Mouse (Mus musculus) adrenal gland, adult 8-10 months (tissue): Measurements from ENCODE around the gene Cyp2d34. TPM values are rescaled to one million over a fixed set of nuclear protein-coding genes. Genes with fewer than 3 reads are reported as not detected.

Experiments used
- DNase-seq: peaks from one replicate; pipeline ENCODE4 v3.0.0; 2022
- microRNA-seq, 2 experiments: library from miRNA; unstranded; fragments of <30 nt; microRNA quantifications; one replicate each; pipeline ENCODE4 v1.2.0; 2022
- total RNA-seq, 4 experiments: library from RNA; stranded (reverse); gene quantifications; 2 replicates each; pipeline ENCODE4 v1.2.4; 2022

The Cyp2d34 gene
- not detected for total RNA-seq

- DNase-seq = no peak
Measured at GRCm38 (mm10) chr15:82620531-82621202, at the start of gene Cyp2d34. Gene Cyp2d34, minus strand, starts transcription at chr15:82620946.

GRCm38 (mm10) chr15:82656346-82656745, 35.6 kb upstream of the Cyp2d34 start:
- DNase-seq = no peak

DNA sequence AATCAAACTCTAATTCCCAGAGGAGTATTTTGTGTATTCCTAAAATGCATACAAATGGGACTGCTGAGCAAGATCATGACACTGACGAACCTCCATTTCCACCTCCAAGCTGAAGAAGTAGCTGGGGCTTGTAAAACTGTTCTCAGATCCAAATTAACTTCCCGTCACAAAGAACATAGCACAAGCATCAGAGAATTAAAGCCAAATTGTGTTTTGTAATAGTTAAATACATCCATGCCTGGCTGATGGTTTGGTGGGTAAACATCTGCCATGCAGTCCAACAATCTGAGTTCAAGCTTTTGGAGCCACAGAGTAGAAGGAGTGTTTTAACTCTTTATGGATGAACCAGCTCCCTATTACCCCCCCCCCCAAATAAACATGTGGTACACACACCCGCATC, 23.6 kb upstream of the Cyp2d34 start:
- DNase-seq = no peak

DNA sequence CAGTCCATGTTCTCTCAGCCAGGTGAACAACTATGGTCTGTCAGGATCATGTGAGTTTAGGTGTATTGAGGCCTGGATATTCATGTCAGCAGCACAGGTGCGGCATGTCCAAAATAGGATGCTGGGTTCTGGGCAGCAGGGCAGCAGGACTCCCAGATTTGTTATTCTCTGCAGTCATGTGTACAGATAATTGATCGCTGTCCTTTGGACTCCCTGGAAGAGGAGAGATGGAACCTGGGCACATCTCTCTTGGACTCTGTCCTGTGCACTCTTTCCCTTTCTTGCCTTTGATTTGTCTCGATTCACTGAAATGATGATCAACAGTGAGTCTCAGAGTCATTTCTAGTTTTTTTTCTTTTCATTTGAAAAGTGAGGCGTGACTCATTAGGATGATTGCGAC, 23.0 kb upstream of the Cyp2d34 start:
- DNase-seq = no peak

DNA sequence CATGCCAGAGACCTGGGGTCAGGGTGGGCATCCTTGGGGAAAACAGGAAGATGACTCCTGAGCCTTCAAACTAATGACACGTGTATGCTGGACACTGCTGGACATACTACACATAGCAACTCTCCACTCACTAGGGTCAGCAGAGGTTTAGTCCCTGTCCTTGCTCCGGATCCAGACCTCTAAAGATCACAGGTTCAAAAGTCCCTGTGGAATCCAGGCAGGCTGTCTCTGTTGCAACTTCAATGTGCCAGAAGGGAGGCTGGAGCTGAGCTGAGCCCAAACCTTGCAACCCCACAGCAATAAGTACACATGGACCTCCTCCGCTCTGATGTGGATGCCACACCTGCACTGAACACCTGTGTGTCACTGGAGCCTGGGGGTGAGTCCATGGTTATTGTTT, 22.0 kb upstream of the Cyp2d34 start:
- DNase-seq = no peak

DNA sequence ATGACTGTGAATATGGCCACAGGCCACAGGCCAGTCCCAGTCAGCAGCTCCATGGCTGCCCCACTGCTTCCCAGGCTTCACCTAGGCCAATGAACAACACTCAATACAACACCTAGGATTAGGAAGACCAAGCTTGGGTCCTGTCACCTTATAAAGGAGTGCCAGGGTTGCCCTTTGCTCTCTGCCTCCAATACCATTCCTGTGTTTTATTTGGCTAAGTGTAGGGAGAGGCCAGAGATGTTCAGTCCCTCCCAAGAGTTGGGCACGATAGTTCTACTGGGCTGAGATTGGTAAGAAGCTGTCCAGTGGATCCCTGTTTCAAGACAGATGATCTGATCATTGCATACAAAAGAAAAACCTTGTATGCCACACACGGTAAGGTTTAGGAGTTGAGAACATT, 21.2 kb upstream of the Cyp2d34 start:
- DNase-seq = no peak

- no peak for DNase-seq
Measured at GRCm38 (mm10) chr15:82641390-82641789, 20.6 kb upstream of the Cyp2d34 start.

GRCm38 (mm10) chr15:82640201-82640600, 19.5 kb upstream of the Cyp2d34 start:
- DNase-seq = no peak

GRCm38 (mm10) chr15:82637130-82638075, 16.7 kb upstream of the Cyp2d34 start:
- no peak for DNase-seq

GRCm38 (mm10) chr15:82634976-82635375, 14.2 kb upstream of the Cyp2d34 start:
- no peak for DNase-seq

GRCm38 (mm10) chr15:82621993-82622392, 1.2 kb upstream of the Cyp2d34 start:
- DNase-seq = no peak

DNA sequence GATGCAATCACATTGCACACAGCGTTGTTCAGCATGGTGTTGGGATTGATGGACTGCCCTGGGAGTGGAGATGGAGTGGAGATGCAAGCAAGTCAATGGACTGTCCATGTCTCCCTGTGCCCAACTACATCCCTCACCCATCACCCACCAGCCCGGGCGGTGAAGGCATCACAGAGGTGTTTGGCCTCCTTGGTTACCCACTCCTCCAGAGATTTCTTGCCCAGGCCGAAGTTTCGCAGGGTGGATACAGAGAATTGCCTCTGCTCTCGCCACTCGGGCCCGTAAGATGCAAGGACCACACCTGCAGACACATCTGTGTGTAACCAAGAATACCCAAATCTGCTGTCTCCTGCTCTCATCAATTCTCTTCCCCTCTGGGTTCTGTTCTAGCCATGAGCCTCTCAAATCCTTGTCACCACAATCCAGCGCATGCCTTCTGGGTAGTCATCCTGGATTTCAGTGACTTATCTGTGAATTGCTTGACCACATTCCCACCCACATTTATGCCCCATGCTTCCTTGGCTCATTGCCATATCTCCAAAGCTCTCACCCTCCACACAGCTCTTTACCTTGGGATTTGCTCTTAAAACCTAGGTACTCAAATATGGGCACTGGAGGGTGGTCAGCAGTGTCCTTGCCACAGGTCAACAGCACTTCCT, 2.3 kb downstream of the Cyp2d34 start:
- no peak for DNase-seq

DNA sequence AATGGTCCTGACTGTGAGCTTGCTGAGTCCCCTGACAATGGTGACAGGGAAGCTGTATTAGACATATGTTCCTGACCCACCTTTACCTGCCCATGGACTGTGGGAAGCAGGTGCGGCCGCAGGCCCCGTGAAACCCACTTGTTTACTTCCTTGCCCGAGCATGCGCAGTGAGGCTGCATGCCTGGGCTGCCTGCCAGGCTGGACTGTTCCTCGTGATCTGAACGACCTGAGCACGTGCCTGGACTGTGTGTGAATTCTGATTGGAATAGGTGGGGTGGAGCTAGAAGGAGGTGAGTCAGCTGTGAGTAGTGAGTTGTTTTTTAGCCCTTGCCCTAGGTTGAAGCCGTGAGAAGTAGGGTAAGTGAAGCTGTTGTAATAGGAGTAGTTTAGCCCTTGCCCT, 38.1 kb downstream of the Cyp2d34 start:
- DNase-seq = no peak

GRCm38 (mm10) chr15:82579071-82579470, 41.7 kb downstream of the Cyp2d34 start:
- DNase-seq = no peak

- no peak for DNase-seq
Measured at GRCm38 (mm10) chr15:82572856-82573255, 47.9 kb downstream of the Cyp2d34 start.

Small RNA genes within 50 kb of the gene (microRNA-seq; reads per million reads assigned to microRNA genes)
- 0 reads per million in 2 experiments for gene Gm27463
- 0 reads per million in 2 experiments for gene Gm27742

Other genes starting within 250 kb of the Cyp2d34 start
- gene Cyp2d22, start 240.7 kb downstream of the Cyp2d34 start, total RNA-seq = 10 to 100 TPM; 42.2 to 46.6 (median 45.6) TPM
- gene Cyp2d11, start 226.9 kb downstream of the Cyp2d34 start, total RNA-seq = under 1 TPM in 2 of 4 experiments, not detected in 2; 0.22 to 0.42 TPM
- gene Cyp2d10, start 213.8 kb downstream of the Cyp2d34 start, total RNA-seq = 1 to 10 TPM in 1 of 4 experiments, not detected in 3; 1.1 TPM
- 1 to 10 TPM in 1 of 4 experiments, under 1 TPM in 1, not detected in 2; 0.46 to 2.5 TPM for gene Cyp2d9, start 187.5 kb downstream of the Cyp2d34 start, total RNA-seq
- gene Cyp2d12, start 65.9 kb downstream of the Cyp2d34 start, total RNA-seq = not detected
- not detected for gene Cyp2d40, start 143.2 kb upstream of the Cyp2d34 start, total RNA-seq
- under 1 TPM in 2 of 4 experiments, not detected in 2; 0.52 to 0.54 TPM for gene Cyp2d26, start 173.3 kb upstream of the Cyp2d34 start, total RNA-seq